Mouse (Mus musculus): ENCODE measurements around the gene Aebp2. TPM values are rescaled to one million over a fixed set of nuclear protein-coding genes. Genes with fewer than 3 reads are reported as not detected.
"Not testable (repeated sequence)": the region's sequence is repeated elsewhere in the genome, so short reads cannot be mapped to it uniquely, and the experiment has no call there.

The Aebp2 gene
- polyA plus RNA-seq, 1 experiment from 2014 or later = 13.9 TPM

- Histone ChIP-seq H3K4me1 (replicated peaks; ENCODE audit: insufficient read depth, low read length) (no peaks in the 10 kb centered on the region), H3K27ac (no peak overlapping the region), H3K4me2 (ENCODE audit: low read length) (no peak overlapping the region), H3K4me3 (replicated peaks; ENCODE audit: low read depth, low read length) (no peak overlapping the region), H3K27me3 (ENCODE audit: insufficient read depth, low read length) (no peaks in the 10 kb centered on the region), H3K9ac (ENCODE audit: low read depth, low read length) (no peak overlapping the region), H3K9me3 (replicated peaks; ENCODE audit: low read length) (no peaks in the 10 kb centered on the region), H3K36me3 (ENCODE audit: insufficient read depth, low read length) (peaks cover 20% of the 10 kb centered on the region)
- WGBS = 79% methylated on average over 4 of the region's 4 CpGs
- DNase-seq (ENCODE audit: low spot score) (no peak), ATAC-seq (replicated peaks; ENCODE audit: low FRiP score, low read depth) (no peak)
- no peak for TF ChIP-seq CTCF (IDR thresholded peaks at IDR 0.05; ENCODE audit: low read depth)
Observed at GRCm38 (mm10) chr6:140580170-140580569, 42.3 kb upstream of the Aebp2 start.

- DNase-seq (ENCODE audit: low spot score) = no peak
- no peak overlapping the region for H3K4me3 ChIP-seq (replicated peaks; ENCODE audit: low read depth, low read length)
- peak; percentile 41; the same call in 1 of the 2 replicates for ATAC-seq (replicated peaks; ENCODE audit: low FRiP score, low read depth)
- no peak overlapping the region for H3K27ac ChIP-seq
- no peaks in the 10 kb centered on the region for H3K4me1 ChIP-seq (replicated peaks; ENCODE audit: insufficient read depth, low read length)
- no peaks in the 10 kb centered on the region for H3K9me3 ChIP-seq (replicated peaks; ENCODE audit: low read length)
- no peak for TF ChIP-seq CTCF (IDR thresholded peaks at IDR 0.05; ENCODE audit: low read depth)
- WGBS = 64% methylated on average over 8 of the region's 8 CpGs
- no peak overlapping the region for H3K9ac ChIP-seq (ENCODE audit: low read depth, low read length)
- H3K4me2 ChIP-seq (ENCODE audit: low read length) = no peak overlapping the region
- no peaks in the 10 kb centered on the region for H3K27me3 ChIP-seq (ENCODE audit: insufficient read depth, low read length)
- peaks cover 56% of the 10 kb centered on the region for H3K36me3 ChIP-seq (ENCODE audit: insufficient read depth, low read length)
Observed at GRCm38 (mm10) chr6:140586714-140587259, 35.7 kb upstream of the Aebp2 start.

GRCm38 (mm10) chr6:140591331-140591730 is 31.1 kb upstream of the Aebp2 start:
- Histone ChIP-seq H3K4me1 (replicated peaks; ENCODE audit: insufficient read depth, low read length) (0 out of 2 replicates have a peak, but pooled peaks cover 3% of the 10 kb centered on the region), H3K27ac (no peak overlapping the region), H3K9me3 (replicated peaks; ENCODE audit: low read length) (no peaks in the 10 kb centered on the region), H3K4me2 (ENCODE audit: low read length) (no peak overlapping the region), H3K36me3 (ENCODE audit: insufficient read depth, low read length) (peaks cover 58% of the 10 kb centered on the region), H3K27me3 (ENCODE audit: insufficient read depth, low read length) (no peaks in the 10 kb centered on the region), H3K9ac (ENCODE audit: low read depth, low read length) (no peak overlapping the region), H3K4me3 (replicated peaks; ENCODE audit: low read depth, low read length) (no peak overlapping the region)
- no peak for DNase-seq (ENCODE audit: low spot score)
- ATAC-seq (replicated peaks; ENCODE audit: low FRiP score, low read depth) = no peak
- whole genome bisulfite sequencing = 79% methylated on average over 5 of the region's 5 CpGs
- TF ChIP-seq CTCF (IDR thresholded peaks at IDR 0.05; ENCODE audit: low read depth) = no peak

- TF ChIP-seq CTCF (IDR thresholded peaks at IDR 0.05; ENCODE audit: low read depth) = no peak
Observed at GRCm38 (mm10) chr6:140592713-140593112, 29.8 kb upstream of the Aebp2 start.

GRCm38 (mm10) chr6:140593420-140594170 is 28.9 kb upstream of the Aebp2 start:
- 58% methylated on average over 17 of the region's 17 CpGs for WGBS
- Histone ChIP-seq H3K9me3 (replicated peaks; ENCODE audit: low read length) (no peaks in the 10 kb centered on the region), H3K27ac (0 out of 2 replicates have a peak overlapping the region, but pooled peaks have one; percentile 25), H3K9ac (ENCODE audit: low read depth, low read length) (no peak overlapping the region), H3K27me3 (ENCODE audit: insufficient read depth, low read length) (no peaks in the 10 kb centered on the region), H3K4me1 (replicated peaks; ENCODE audit: insufficient read depth, low read length) (0 out of 2 replicates have a peak, but pooled peaks cover 3% of the 10 kb centered on the region), H3K4me2 (ENCODE audit: low read length) (no peak overlapping the region), H3K4me3 (replicated peaks; ENCODE audit: low read depth, low read length) (no peak overlapping the region), H3K36me3 (ENCODE audit: insufficient read depth, low read length) (peaks cover 38% of the 10 kb centered on the region)
- TF ChIP-seq CTCF (IDR thresholded peaks at IDR 0.05; ENCODE audit: low read depth) = no peak
- ATAC-seq (replicated peaks; ENCODE audit: low FRiP score, low read depth) = peak; percentile 57
- DNase-seq (ENCODE audit: low spot score) = peak; percentile 38

More at GRCm38 (mm10) chr6:140592713-140593112, 29.8 kb upstream of the Aebp2 start:
- DNase-seq (ENCODE audit: low spot score) = no peak
- H3K4me3 ChIP-seq (replicated peaks; ENCODE audit: low read depth, low read length) = no peak overlapping the region
- no peaks in the 10 kb centered on the region for H3K9me3 ChIP-seq (replicated peaks; ENCODE audit: low read length)
- H3K9ac ChIP-seq (ENCODE audit: low read depth, low read length) = no peak overlapping the region
- WGBS = 76% methylated on average over 8 of the region's 8 CpGs
- no peaks in the 10 kb centered on the region for H3K27me3 ChIP-seq (ENCODE audit: insufficient read depth, low read length)
- 0 out of 2 replicates have a peak, but pooled peaks cover 3% of the 10 kb centered on the region for H3K4me1 ChIP-seq (replicated peaks; ENCODE audit: insufficient read depth, low read length)
- no peak for ATAC-seq (replicated peaks; ENCODE audit: low FRiP score, low read depth)
- 0 out of 2 replicates have a peak overlapping the region, but pooled peaks have one; percentile 25 for H3K27ac ChIP-seq
- peaks cover 47% of the 10 kb centered on the region for H3K36me3 ChIP-seq (ENCODE audit: insufficient read depth, low read length)
- no peak overlapping the region for H3K4me2 ChIP-seq (ENCODE audit: low read length)

- 0 out of 2 replicates have a peak, but pooled peaks have one; percentile 37 for ATAC-seq (replicated peaks; ENCODE audit: low FRiP score, low read depth)
- H3K36me3 ChIP-seq (ENCODE audit: insufficient read depth, low read length) = peaks cover 29% of the 10 kb centered on the region; the same call in 1 of the 2 replicates
- H3K4me1 ChIP-seq (replicated peaks; ENCODE audit: insufficient read depth, low read length); H3K9ac ChIP-seq (ENCODE audit: low read depth, low read length); H3K9me3 ChIP-seq (replicated peaks; ENCODE audit: low read length); H3K27me3 ChIP-seq (ENCODE audit: insufficient read depth, low read length); H3K4me3 ChIP-seq (replicated peaks; ENCODE audit: low read depth, low read length); H3K27ac ChIP-seq; DNase-seq (ENCODE audit: low spot score); H3K4me2 ChIP-seq (ENCODE audit: low read length): not testable (repeated sequence)
- 85% methylated on average over 6 of the region's 6 CpGs for WGBS
Observed at GRCm38 (mm10) chr6:140595551-140595950, 26.9 kb upstream of the Aebp2 start.
